Mouse (Mus musculus): ENCODE measurements around the gene Atxn2. TPM values are rescaled to one million over a fixed set of nuclear protein-coding genes. Genes with fewer than 3 reads are reported as not detected.

The Atxn2 gene
- polyA plus RNA-seq (2012; ENCODE audit: insufficient read depth, insufficient read length, low replicate concordance, missing spikeins): not detected in 2 replicates

- TF ChIP-seq POLR2A (IDR thresholded peaks at IDR 0.05; ENCODE audit: insufficient read depth, low read depth, low read length) (peak; percentile 78), CTCF (IDR thresholded peaks at IDR 0.05; ENCODE audit: insufficient read depth, low read depth, low read length) (no peak)
- Histone ChIP-seq H3K4me3 (ENCODE audit: insufficient read depth, low read depth, low read length) (peak within 1 kb of the TSS; percentile 91), H3K27ac (ENCODE audit: insufficient read depth, low read depth, low read length) (peak within 1 kb of the TSS; percentile 87), H3K4me1 (ENCODE audit: control insufficient read depth, insufficient read depth, low read length) (peaks cover 16% of the 10 kb centered on the region)
- WGBS: 3% methylated on average over 81 of the region's 103 CpGs
Observed at GRCm38 (mm10) chr5:121711174-121711927, at the start of gene Atxn2. Gene Atxn2, plus strand, starts transcription at chr5:121711337.

- TF ChIP-seq POLR2A (IDR thresholded peaks at IDR 0.05; ENCODE audit: insufficient read depth, low read depth, low read length): no peak
- no peak for TF ChIP-seq CTCF (IDR thresholded peaks at IDR 0.05; ENCODE audit: insufficient read depth, low read depth, low read length)
- Histone ChIP-seq H3K27ac (ENCODE audit: insufficient read depth, low read depth, low read length) (no peak overlapping the region), H3K4me1 (ENCODE audit: control insufficient read depth, insufficient read depth, low read length) (peaks cover 10% of the 10 kb centered on the region; the same call in 1 of the 2 replicates), H3K4me3 (ENCODE audit: insufficient read depth, low read depth, low read length) (peak overlapping the region; percentile 85)
- WGBS: 80% methylated on average over 5 of the region's 5 CpGs
Observed at GRCm38 (mm10) chr5:121661494-121661893, 49.6 kb upstream of the Atxn2 start.

GRCm38 (mm10) chr5:121663456-121663855 lies 47.7 kb upstream of the Atxn2 start:
- Histone ChIP-seq H3K4me1 (ENCODE audit: control insufficient read depth, insufficient read depth, low read length) (peaks cover 10% of the 10 kb centered on the region; the same call in 1 of the 2 replicates), H3K27ac (ENCODE audit: insufficient read depth, low read depth, low read length) (no peak overlapping the region), H3K4me3 (ENCODE audit: insufficient read depth, low read depth, low read length) (no peak overlapping the region)
- TF ChIP-seq POLR2A (IDR thresholded peaks at IDR 0.05; ENCODE audit: insufficient read depth, low read depth, low read length) (no peak), CTCF (IDR thresholded peaks at IDR 0.05; ENCODE audit: insufficient read depth, low read depth, low read length) (no peak)
- 87% methylated on average over 8 of the region's 8 CpGs for WGBS

DNA sequence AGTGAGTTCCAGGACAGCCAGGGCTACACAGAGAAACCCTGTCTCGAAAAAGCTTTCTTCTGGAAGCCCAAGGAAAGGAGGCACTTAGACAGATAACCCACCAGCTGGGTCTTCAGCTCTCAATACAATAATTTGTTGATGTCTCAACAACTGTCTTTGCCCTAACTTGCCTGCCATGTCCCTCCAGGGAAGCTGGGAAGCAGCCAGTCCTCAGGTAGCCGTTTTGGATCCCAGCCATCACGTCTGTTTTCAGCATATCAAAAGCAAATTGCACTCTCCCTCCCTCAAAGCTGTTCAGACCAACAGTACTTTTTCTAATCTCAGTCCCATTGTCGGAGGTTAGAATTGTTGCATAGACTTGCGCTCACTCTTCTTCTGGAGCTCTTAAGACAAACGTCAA lies 47.1 kb upstream of the Atxn2 start:
- peaks cover 10% of the 10 kb centered on the region; the same call in 1 of the 2 replicates for H3K4me1 ChIP-seq (ENCODE audit: control insufficient read depth, insufficient read depth, low read length)
- H3K4me3 ChIP-seq (ENCODE audit: insufficient read depth, low read depth, low read length): no peak overlapping the region
- WGBS: 90% methylated on average over 6 of the region's 6 CpGs
- no peak overlapping the region for H3K27ac ChIP-seq (ENCODE audit: insufficient read depth, low read depth, low read length)
- TF ChIP-seq POLR2A (IDR thresholded peaks at IDR 0.05; ENCODE audit: insufficient read depth, low read depth, low read length): no peak
- no peak for TF ChIP-seq CTCF (IDR thresholded peaks at IDR 0.05; ENCODE audit: insufficient read depth, low read depth, low read length)

DNA sequence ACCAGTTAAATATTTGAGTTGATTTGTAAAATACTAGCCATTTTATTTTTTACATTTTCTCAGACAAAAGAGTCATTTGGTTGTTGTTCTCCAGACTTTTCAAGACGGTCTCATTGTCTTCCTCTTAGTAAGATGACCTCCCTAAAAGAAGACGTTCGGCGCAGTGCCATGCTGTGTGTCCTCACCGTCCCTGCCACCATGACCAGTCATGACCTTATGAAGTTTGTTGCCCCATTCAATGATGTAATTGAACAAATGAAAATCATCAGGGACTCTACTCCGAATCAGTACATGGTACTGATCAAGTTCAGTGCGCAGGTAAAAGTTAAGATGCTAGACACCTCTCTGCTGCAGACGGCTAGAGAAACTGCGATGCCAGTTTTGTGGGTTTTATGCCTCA lies 46.2 kb upstream of the Atxn2 start:
- 96% methylated on average over 9 of the region's 9 CpGs for WGBS
- no peak overlapping the region for H3K4me3 ChIP-seq (ENCODE audit: insufficient read depth, low read depth, low read length)
- peaks cover 10% of the 10 kb centered on the region; the same call in 1 of the 2 replicates for H3K4me1 ChIP-seq (ENCODE audit: control insufficient read depth, insufficient read depth, low read length)
- H3K27ac ChIP-seq (ENCODE audit: insufficient read depth, low read depth, low read length): no peak overlapping the region
- TF ChIP-seq POLR2A (IDR thresholded peaks at IDR 0.05; ENCODE audit: insufficient read depth, low read depth, low read length) (no peak), CTCF (IDR thresholded peaks at IDR 0.05; ENCODE audit: insufficient read depth, low read depth, low read length) (no peak)

DNA sequence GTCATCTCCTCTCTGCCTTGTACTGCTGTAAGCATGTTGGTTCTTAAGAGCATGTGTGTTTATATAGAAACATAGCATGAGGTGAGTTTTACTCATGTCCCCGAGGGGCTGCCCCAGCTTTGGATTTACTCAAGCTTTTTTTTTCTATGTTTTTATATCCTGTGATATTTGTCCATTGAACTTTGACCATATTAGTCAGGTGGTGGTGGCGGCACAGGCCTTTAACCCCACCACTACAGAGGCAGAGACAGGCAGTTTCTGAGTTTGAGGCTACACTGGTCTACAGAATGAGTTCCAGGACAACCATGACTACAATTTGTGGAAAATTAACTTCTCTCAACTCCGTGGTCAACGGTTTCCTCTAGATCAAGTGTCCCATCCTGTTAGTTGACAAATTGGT lies 44.1 kb upstream of the Atxn2 start:
- no peak overlapping the region for H3K27ac ChIP-seq (ENCODE audit: insufficient read depth, low read depth, low read length)
- H3K4me3 ChIP-seq (ENCODE audit: insufficient read depth, low read depth, low read length): no peak overlapping the region
- 89% methylated on average over 4 of the region's 4 CpGs for WGBS
- 0 out of 2 replicates have a peak, but pooled peaks cover 2% of the 10 kb centered on the region for H3K4me1 ChIP-seq (ENCODE audit: control insufficient read depth, insufficient read depth, low read length)
- TF ChIP-seq POLR2A (IDR thresholded peaks at IDR 0.05; ENCODE audit: insufficient read depth, low read depth, low read length) (no peak), CTCF (IDR thresholded peaks at IDR 0.05; ENCODE audit: insufficient read depth, low read depth, low read length) (no peak)

GRCm38 (mm10) chr5:121668411-121668810 lies 42.7 kb upstream of the Atxn2 start:
- 50% methylated on average over 6 of the region's 6 CpGs for WGBS
- no peaks in the 10 kb centered on the region for H3K4me1 ChIP-seq (ENCODE audit: control insufficient read depth, insufficient read depth, low read length)
- no peak overlapping the region for H3K4me3 ChIP-seq (ENCODE audit: insufficient read depth, low read depth, low read length)
- no peak overlapping the region for H3K27ac ChIP-seq (ENCODE audit: insufficient read depth, low read depth, low read length)
- TF ChIP-seq POLR2A (IDR thresholded peaks at IDR 0.05; ENCODE audit: insufficient read depth, low read depth, low read length): no peak
- no peak for TF ChIP-seq CTCF (IDR thresholded peaks at IDR 0.05; ENCODE audit: insufficient read depth, low read depth, low read length)

DNA sequence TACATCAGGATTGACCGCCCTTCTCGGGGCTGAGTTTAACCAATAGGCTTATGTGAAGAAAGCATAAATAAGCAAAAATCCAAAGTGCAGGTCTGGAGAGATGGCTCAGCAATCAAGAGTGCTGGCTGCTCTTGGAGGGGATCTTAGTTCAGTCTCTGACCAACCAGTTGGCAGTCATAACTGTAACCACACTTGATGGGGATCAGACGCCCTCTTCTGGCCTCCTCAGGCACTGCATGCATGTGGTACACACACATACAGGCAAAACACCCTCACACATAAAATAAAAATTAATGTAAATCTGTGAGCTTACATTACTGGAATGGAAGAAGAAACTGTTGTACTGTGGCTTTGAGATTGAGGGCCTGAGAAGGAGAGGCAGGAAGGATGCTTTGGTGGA lies 40.7 kb upstream of the Atxn2 start:
- 87% methylated on average over 3 of the region's 3 CpGs for WGBS
- no peak overlapping the region for H3K27ac ChIP-seq (ENCODE audit: insufficient read depth, low read depth, low read length)
- no peak for TF ChIP-seq CTCF (IDR thresholded peaks at IDR 0.05; ENCODE audit: insufficient read depth, low read depth, low read length)
- TF ChIP-seq POLR2A (IDR thresholded peaks at IDR 0.05; ENCODE audit: insufficient read depth, low read depth, low read length): no peak

DNA sequence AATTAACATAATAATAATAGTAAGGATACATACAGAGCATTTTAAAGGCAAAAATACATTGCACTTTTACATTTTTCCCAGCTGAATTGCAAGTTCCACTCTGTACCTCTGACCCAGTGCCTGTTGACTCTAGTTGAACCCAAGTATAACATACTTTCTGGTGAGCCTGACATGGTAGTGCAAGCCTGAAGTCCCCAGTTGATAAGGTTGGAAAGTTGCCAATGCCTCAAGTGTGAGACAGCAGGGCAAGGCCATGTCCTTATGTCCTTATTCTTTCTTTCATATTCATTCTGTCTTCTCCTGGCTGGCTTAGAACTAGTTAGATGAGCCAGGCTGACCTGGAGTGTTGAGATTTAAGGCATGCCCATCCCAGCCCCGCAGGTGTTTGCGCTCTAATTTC lies 28.9 kb upstream of the Atxn2 start:
- 95% methylated on average over 2 of the region's 2 CpGs for WGBS
- TF ChIP-seq POLR2A (IDR thresholded peaks at IDR 0.05; ENCODE audit: insufficient read depth, low read depth, low read length) (no peak), CTCF (IDR thresholded peaks at IDR 0.05; ENCODE audit: insufficient read depth, low read depth, low read length) (no peak)
- H3K27ac ChIP-seq (ENCODE audit: insufficient read depth, low read depth, low read length): no peak overlapping the region
- H3K4me1 ChIP-seq (ENCODE audit: control insufficient read depth, insufficient read depth, low read length): peaks cover 11% of the 10 kb centered on the region; the same call in 1 of the 2 replicates
- no peak overlapping the region for H3K4me3 ChIP-seq (ENCODE audit: insufficient read depth, low read depth, low read length)

More for the DNA sequence above, 40.7 kb upstream of the Atxn2 start:
- no peaks in the 10 kb centered on the region for H3K4me1 ChIP-seq (ENCODE audit: control insufficient read depth, insufficient read depth, low read length)
- H3K4me3 ChIP-seq (ENCODE audit: insufficient read depth, low read depth, low read length): no peak overlapping the region
